Mouse (Mus musculus) olfactory bulb, adult 2 months (tissue): ENCODE results near the gene Ccdc172.

Experiments
- CTCF ChIP-seq: fragments of 200-500 bp; IDR thresholded peaks from 2 replicates; pipeline ENCODE4 v1.5.1; 2012; ENCODE audit warnings: low read depth, mild to moderate bottlenecking, low read length, moderate library complexity; ENCODE audit not compliant: insufficient read depth
- POLR2A ChIP-seq: fragments of 200-500 bp; IDR thresholded peaks from 2 replicates; pipeline ENCODE4 v1.6.1; 2012; ENCODE audit warnings: mild to moderate bottlenecking, low read depth, low read length, moderate library complexity; ENCODE audit not compliant: insufficient read depth

DNA sequence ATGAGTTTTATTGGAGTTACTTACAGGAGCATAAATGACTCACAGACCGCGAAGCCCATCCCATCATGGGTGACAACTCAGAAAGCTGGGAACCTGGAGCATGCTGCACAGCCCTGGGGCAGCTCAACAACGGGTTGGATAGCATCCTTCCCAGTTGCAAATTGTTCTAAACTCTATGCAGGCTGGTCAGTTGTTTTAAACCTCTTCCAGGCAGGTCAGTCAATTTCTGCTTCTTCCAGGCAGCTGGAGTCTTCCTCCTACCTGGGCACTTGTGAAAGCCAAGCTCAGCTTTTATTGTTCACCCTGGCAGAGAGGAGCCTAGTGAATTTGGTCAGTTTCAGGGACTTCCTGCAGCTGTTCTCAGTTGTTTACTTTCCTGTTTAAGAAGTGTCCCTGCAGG lies 37.5 kb upstream of the Ccdc172 start:
- TF ChIP-seq POLR2A (no peak), CTCF (no peak)
